Mouse (Mus musculus): ENCODE measurements around the gene Ptafr. TPM values are rescaled to one million over a fixed set of nuclear protein-coding genes. Genes with fewer than 3 reads are reported as not detected.

Ptafr gene
- polyA plus RNA-seq, 1 experiment from 2014 or later: 0.85 TPM

DNA sequence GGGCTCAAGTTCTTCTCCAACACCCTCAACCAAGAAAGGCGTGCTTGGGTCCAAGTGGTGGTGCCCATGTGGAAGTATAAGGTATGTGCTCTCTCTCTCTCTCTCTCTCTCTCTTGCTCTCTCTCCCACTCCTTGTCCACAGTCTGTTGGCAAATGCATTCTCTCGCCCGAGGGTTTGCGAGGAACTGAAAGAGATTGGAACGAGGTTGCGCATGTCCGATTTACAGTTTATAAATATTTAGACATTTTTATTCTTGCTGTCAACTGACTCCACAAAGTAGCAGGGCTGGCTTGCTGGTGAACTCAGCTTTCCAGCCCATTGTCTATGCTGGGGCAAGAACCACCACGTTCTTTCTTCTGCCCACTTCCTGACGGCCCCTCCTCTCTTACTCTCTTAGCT lies 7.3 kb downstream of the Ptafr start:
- Histone ChIP-seq H3K27ac (ENCODE audit: low read depth, low read length) (no peak overlapping the region), H3K4me2 (no peak overlapping the region), H3K9me3 (ENCODE audit: control insufficient read depth, low read length) (no peaks in the 10 kb centered on the region), H3K27me3 (replicated peaks; ENCODE audit: control insufficient read depth, insufficient read depth, low read length) (no peaks in the 10 kb centered on the region), H3K9ac (ENCODE audit: low read depth, low read length) (no peak overlapping the region), H3K4me1 (replicated peaks; ENCODE audit: control insufficient read depth, insufficient read depth, low read length) (no peaks in the 10 kb centered on the region), H3K36me3 (ENCODE audit: control insufficient read depth, insufficient read depth, low read length) (no peaks in the 10 kb centered on the region), H3K4me3 (ENCODE audit: low read depth, low read length) (no peak overlapping the region)
- 82% methylated on average over 9 of the region's 9 CpGs for WGBS
- ATAC-seq (replicated peaks; ENCODE audit: low FRiP score) (no peak), DNase-seq (ENCODE audit: low spot score) (no peak)

DNA sequence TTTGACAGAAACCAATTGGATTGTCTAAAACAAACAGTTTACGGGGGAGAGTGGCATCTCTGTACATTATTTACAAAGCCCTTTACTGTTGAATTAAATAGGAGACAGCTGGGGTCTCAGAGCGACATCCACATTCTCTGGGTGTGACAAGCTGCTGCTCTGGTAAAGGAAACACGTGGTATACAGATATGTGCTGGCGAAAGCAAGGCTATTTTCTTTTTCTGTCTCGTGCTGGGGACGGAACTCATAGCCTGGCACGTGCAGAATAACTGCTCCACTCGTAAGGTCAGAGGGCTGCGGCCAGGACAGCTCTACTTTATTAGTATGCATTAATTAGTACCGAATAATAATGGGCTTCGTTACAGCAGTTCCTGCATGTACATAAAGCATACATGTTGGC lies 9.5 kb downstream of the Ptafr start:
- H3K4me2 ChIP-seq: no peak overlapping the region
- H3K36me3 ChIP-seq (ENCODE audit: control insufficient read depth, insufficient read depth, low read length): no peaks in the 10 kb centered on the region
- H3K4me3 ChIP-seq (ENCODE audit: low read depth, low read length): no peak overlapping the region
- H3K9me3 ChIP-seq (ENCODE audit: control insufficient read depth, low read length): no peaks in the 10 kb centered on the region
- H3K27ac ChIP-seq (ENCODE audit: low read depth, low read length): no peak overlapping the region
- no peaks in the 10 kb centered on the region for H3K27me3 ChIP-seq (replicated peaks; ENCODE audit: control insufficient read depth, insufficient read depth, low read length)
- H3K4me1 ChIP-seq (replicated peaks; ENCODE audit: control insufficient read depth, insufficient read depth, low read length): no peaks in the 10 kb centered on the region
- DNase-seq (ENCODE audit: low spot score) (no peak), ATAC-seq (replicated peaks; ENCODE audit: low FRiP score) (no peak)
- 49% methylated on average over 11 of the region's 11 CpGs for WGBS
- no peak overlapping the region for H3K9ac ChIP-seq (ENCODE audit: low read depth, low read length)

GRCm38 (mm10) chr4:132574809-132575347 lies 11.0 kb downstream of the Ptafr start:
- DNase-seq (ENCODE audit: low spot score) (no peak), ATAC-seq (replicated peaks; ENCODE audit: low FRiP score) (no peak)
- no peaks in the 10 kb centered on the region for H3K27me3 ChIP-seq (replicated peaks; ENCODE audit: control insufficient read depth, insufficient read depth, low read length)
- no peaks in the 10 kb centered on the region for H3K4me1 ChIP-seq (replicated peaks; ENCODE audit: control insufficient read depth, insufficient read depth, low read length)
- no peak overlapping the region for H3K9ac ChIP-seq (ENCODE audit: low read depth, low read length)
- H3K4me3 ChIP-seq (ENCODE audit: low read depth, low read length): no peak overlapping the region
- H3K9me3 ChIP-seq (ENCODE audit: control insufficient read depth, low read length): no peaks in the 10 kb centered on the region
- H3K36me3 ChIP-seq (ENCODE audit: control insufficient read depth, insufficient read depth, low read length): no peaks in the 10 kb centered on the region
- H3K27ac ChIP-seq (ENCODE audit: low read depth, low read length): no peak overlapping the region
- WGBS: 82% methylated on average over 1 of the region's 1 CpGs
- H3K4me2 ChIP-seq: no peak overlapping the region

DNA sequence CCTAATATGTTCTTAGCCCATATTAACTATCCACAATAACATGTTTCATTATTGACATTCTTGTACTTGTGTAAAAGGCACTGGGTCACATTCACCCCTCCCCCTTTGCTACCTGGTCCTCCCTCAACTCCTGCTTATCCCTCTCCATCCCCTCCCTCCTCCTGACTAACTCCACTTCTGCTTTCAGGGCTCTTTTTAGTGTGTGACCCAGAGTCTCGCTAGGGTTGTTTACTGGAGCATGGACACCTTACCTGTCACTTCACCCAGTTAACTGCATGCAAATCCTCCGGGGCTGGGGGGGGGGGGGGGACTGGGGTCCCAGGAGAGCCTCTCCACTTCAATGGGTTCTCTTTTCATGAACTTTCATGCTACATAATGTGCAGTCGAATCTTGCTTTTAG lies 19.9 kb downstream of the Ptafr start:
- Histone ChIP-seq H3K27ac (ENCODE audit: low read depth, low read length) (no peak overlapping the region), H3K4me3 (ENCODE audit: low read depth, low read length) (no peak overlapping the region), H3K27me3 (replicated peaks; ENCODE audit: control insufficient read depth, insufficient read depth, low read length) (no peaks in the 10 kb centered on the region), H3K9me3 (ENCODE audit: control insufficient read depth, low read length) (no peaks in the 10 kb centered on the region), H3K4me2 (no peak overlapping the region), H3K4me1 (replicated peaks; ENCODE audit: control insufficient read depth, insufficient read depth, low read length) (no peaks in the 10 kb centered on the region), H3K36me3 (ENCODE audit: control insufficient read depth, insufficient read depth, low read length) (no peaks in the 10 kb centered on the region), H3K9ac (ENCODE audit: low read depth, low read length) (no peak overlapping the region)
- DNase-seq (ENCODE audit: low spot score) (no peak), ATAC-seq (replicated peaks; ENCODE audit: low FRiP score) (no peak)
- 62% methylated on average over 3 of the region's 3 CpGs for WGBS

DNA sequence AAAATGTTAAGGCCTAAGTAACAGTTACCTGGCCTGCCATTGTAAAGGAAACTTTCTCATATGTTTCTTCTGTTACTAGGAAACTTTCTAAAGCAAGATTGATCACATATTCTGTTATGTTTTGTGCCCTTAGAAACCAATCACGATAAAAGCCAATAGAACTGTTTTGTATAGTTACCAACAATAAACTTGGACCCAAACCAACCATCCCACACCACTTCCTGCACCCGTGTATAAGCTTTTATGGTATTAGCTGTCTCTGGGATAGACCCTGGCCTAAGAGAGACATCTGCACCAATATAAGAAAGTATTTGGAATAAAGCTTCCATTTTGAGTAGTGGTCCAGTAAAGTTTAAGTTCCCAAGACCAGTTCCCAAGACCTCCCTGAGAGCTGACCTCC lies 21.1 kb downstream of the Ptafr start:
- Histone ChIP-seq H3K36me3 (ENCODE audit: control insufficient read depth, insufficient read depth, low read length) (no peaks in the 10 kb centered on the region), H3K4me2 (no peak overlapping the region), H3K4me3 (ENCODE audit: low read depth, low read length) (no peak overlapping the region), H3K9ac (ENCODE audit: low read depth, low read length) (no peak overlapping the region), H3K9me3 (ENCODE audit: control insufficient read depth, low read length) (no peaks in the 10 kb centered on the region), H3K27ac (ENCODE audit: low read depth, low read length) (no peak overlapping the region), H3K4me1 (replicated peaks; ENCODE audit: control insufficient read depth, insufficient read depth, low read length) (no peaks in the 10 kb centered on the region), H3K27me3 (replicated peaks; ENCODE audit: control insufficient read depth, insufficient read depth, low read length) (no peaks in the 10 kb centered on the region)
- DNase-seq (ENCODE audit: low spot score) (no peak), ATAC-seq (replicated peaks; ENCODE audit: low FRiP score) (no peak)
- WGBS: 80% methylated on average over 2 of the region's 2 CpGs

DNA sequence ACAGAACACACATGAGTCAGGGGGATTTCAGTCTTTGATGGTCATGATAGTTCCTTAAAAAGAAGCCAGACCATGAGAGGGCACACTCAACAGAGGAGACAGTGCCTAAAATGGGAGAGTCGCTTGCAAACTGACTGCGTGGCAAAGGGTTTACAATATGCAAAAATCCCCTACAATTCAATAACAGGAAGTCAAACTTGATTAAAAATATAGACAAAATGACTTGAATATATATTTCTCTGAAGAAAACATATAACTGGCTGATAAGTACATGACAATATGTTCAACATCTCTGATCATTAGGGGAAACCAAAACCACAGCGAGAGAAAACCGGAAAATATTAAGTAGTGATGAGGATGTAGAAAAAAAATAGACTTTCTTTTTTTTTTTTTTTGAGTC lies 22.4 kb downstream of the Ptafr start:
- Histone ChIP-seq H3K36me3 (ENCODE audit: control insufficient read depth, insufficient read depth, low read length) (no peaks in the 10 kb centered on the region), H3K9me3 (ENCODE audit: control insufficient read depth, low read length) (no peaks in the 10 kb centered on the region), H3K27me3 (replicated peaks; ENCODE audit: control insufficient read depth, insufficient read depth, low read length) (no peaks in the 10 kb centered on the region), H3K27ac (ENCODE audit: low read depth, low read length) (no peak overlapping the region), H3K4me2 (no peak overlapping the region), H3K4me1 (replicated peaks; ENCODE audit: control insufficient read depth, insufficient read depth, low read length) (no peaks in the 10 kb centered on the region), H3K9ac (ENCODE audit: low read depth, low read length) (no peak overlapping the region), H3K4me3 (ENCODE audit: low read depth, low read length) (no peak overlapping the region)
- WGBS: 85% methylated on average over 4 of the region's 4 CpGs
- ATAC-seq (replicated peaks; ENCODE audit: low FRiP score) (no peak), DNase-seq (ENCODE audit: low spot score) (no peak)

DNA sequence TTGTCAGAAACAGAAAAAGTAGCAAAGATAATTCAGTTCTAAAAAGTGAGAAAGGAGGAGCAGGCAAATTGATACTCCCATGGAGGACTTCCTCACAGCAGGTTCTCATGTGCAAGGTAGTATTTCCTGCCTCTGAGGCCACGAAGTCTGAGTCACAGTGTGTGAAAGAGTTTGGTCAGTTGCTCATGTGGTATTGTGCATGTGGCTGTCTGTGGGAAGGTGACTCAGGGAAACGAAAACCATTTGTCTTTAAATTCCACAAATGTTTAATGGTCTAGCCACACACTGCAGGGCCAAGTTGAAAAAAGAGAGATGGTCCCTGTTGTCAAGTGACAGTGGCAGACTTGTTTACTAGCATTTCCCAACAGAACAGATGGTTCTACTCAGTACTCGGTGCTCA lies 24.6 kb downstream of the Ptafr start:
- Histone ChIP-seq H3K4me2 (no peak overlapping the region), H3K27me3 (replicated peaks; ENCODE audit: control insufficient read depth, insufficient read depth, low read length) (no peaks in the 10 kb centered on the region), H3K4me3 (ENCODE audit: low read depth, low read length) (no peak overlapping the region), H3K4me1 (replicated peaks; ENCODE audit: control insufficient read depth, insufficient read depth, low read length) (no peaks in the 10 kb centered on the region), H3K9me3 (ENCODE audit: control insufficient read depth, low read length) (no peaks in the 10 kb centered on the region), H3K36me3 (ENCODE audit: control insufficient read depth, insufficient read depth, low read length) (no peaks in the 10 kb centered on the region), H3K9ac (ENCODE audit: low read depth, low read length) (no peak overlapping the region), H3K27ac (ENCODE audit: low read depth, low read length) (no peak overlapping the region)
- 66% methylated on average over 3 of the region's 3 CpGs for WGBS
- DNase-seq (ENCODE audit: low spot score) (no peak), ATAC-seq (replicated peaks; ENCODE audit: low FRiP score) (no peak)

- 73% methylated on average over 10 of the region's 10 CpGs for WGBS
- H3K4me2 ChIP-seq: no peak overlapping the region
- no peaks in the 10 kb centered on the region for H3K36me3 ChIP-seq (ENCODE audit: control insufficient read depth, insufficient read depth, low read length)
- H3K27ac ChIP-seq (ENCODE audit: low read depth, low read length): no peak overlapping the region
- H3K9ac ChIP-seq (ENCODE audit: low read depth, low read length): no peak overlapping the region
- no peaks in the 10 kb centered on the region for H3K27me3 ChIP-seq (replicated peaks; ENCODE audit: control insufficient read depth, insufficient read depth, low read length)
- ATAC-seq (replicated peaks; ENCODE audit: low FRiP score): no peak
- H3K4me1 ChIP-seq (replicated peaks; ENCODE audit: control insufficient read depth, insufficient read depth, low read length): peaks cover 3% of the 10 kb centered on the region; the same call in 1 of the 2 replicates
- no peak overlapping the region for H3K4me3 ChIP-seq (ENCODE audit: low read depth, low read length)
- H3K9me3 ChIP-seq (ENCODE audit: control insufficient read depth, low read length): no peaks in the 10 kb centered on the region
- DNase-seq (ENCODE audit: low spot score): no peak
Observed at GRCm38 (mm10) chr4:132590642-132591041, 26.8 kb downstream of the Ptafr start.

- Histone ChIP-seq H3K27me3 (replicated peaks; ENCODE audit: control insufficient read depth, insufficient read depth, low read length) (no peaks in the 10 kb centered on the region), H3K27ac (ENCODE audit: low read depth, low read length) (no peak overlapping the region), H3K36me3 (ENCODE audit: control insufficient read depth, insufficient read depth, low read length) (no peaks in the 10 kb centered on the region), H3K4me2 (no peak overlapping the region), H3K4me1 (replicated peaks; ENCODE audit: control insufficient read depth, insufficient read depth, low read length) (peaks cover 3% of the 10 kb centered on the region; the same call in 1 of the 2 replicates), H3K4me3 (ENCODE audit: low read depth, low read length) (no peak overlapping the region), H3K9ac (ENCODE audit: low read depth, low read length) (no peak overlapping the region), H3K9me3 (ENCODE audit: control insufficient read depth, low read length) (no peaks in the 10 kb centered on the region)
- WGBS: 56% methylated on average over 9 of the region's 9 CpGs
- ATAC-seq (replicated peaks; ENCODE audit: low FRiP score): no peak
- DNase-seq (ENCODE audit: low spot score): no peak
Observed at GRCm38 (mm10) chr4:132592958-132593357, 29.1 kb downstream of the Ptafr start.

Measured in liver, embryonic 11.5 days (tissue).